Mouse (Mus musculus) forebrain, embryonic 16.5 days (tissue): Measurements from ENCODE around the gene Itpkb. TPM values are rescaled to one million over a fixed set of nuclear protein-coding genes. Genes with fewer than 3 reads are reported as not detected.
"Not testable (repeated sequence)": the region's sequence is repeated elsewhere in the genome, so short reads cannot be mapped to it uniquely, and the experiment has no call there.

Experiments used
- ATAC-seq: fragments of 200-750 bp; cut with Nextera tagmentation; 2 replicates; pipeline ENCODE4 v1.8.0; 2017; ENCODE audit warnings: mild to moderate bottlenecking, moderate library complexity
- H3K27ac ChIP-seq: fragments of 300-500 bp; sonication (generic); 2 replicates; pipeline ENCODE4 v1.5.1; 2014; ENCODE audit warnings: low read length, control low read depth
- H3K27me3 ChIP-seq: fragments of 300-500 bp; sonication (generic); replicated peaks from 2 replicates; pipeline ENCODE4 v1.6.1; 2014; ENCODE audit warnings: low read length; ENCODE audit not compliant: control insufficient read depth, insufficient read depth
- H3K36me3 ChIP-seq: fragments of 300-500 bp; sonication (generic); 2 replicates; pipeline ENCODE4 v1.6.1; 2014; ENCODE audit not compliant: control insufficient read depth, insufficient read depth
- H3K4me1 ChIP-seq: fragments of 300-500 bp; sonication (generic); replicated peaks from 2 replicates; pipeline ENCODE4 v1.6.1; 2014; ENCODE audit warnings: low read length; ENCODE audit not compliant: control insufficient read depth, insufficient read depth
- H3K4me2 ChIP-seq: fragments of 300-500 bp; sonication (generic); 2 replicates; pipeline ENCODE4 v1.6.1; 2014; ENCODE audit warnings: mild to moderate bottlenecking, low read length, control low read depth
- H3K4me3 ChIP-seq: fragments of 300-500 bp; sonication (generic); replicated peaks from 2 replicates; pipeline ENCODE4 v1.5.1; 2014; ENCODE audit warnings: mild to moderate bottlenecking, low read length, control low read depth
- H3K9ac ChIP-seq: fragments of 300-500 bp; sonication (generic); replicated peaks from 2 replicates; pipeline ENCODE4 v1.6.1; 2014; ENCODE audit warnings: low read depth, low read length, control low read depth
- H3K9me3 ChIP-seq: fragments of 300-500 bp; sonication (generic); 2 replicates; pipeline ENCODE4 v1.6.1; 2016; ENCODE audit warnings: low read length; ENCODE audit not compliant: control insufficient read depth
- WGBS: fragments of 180-500 bp; shearing (Covaris S2); extraction: QIAGEN DNeasy Blood & Tissue Kit; methylation state at CpG from one replicate; pipeline ENCODE4 v1.1.7; 2014; 5-methylcytosine and 5-hydroxymethylcytosine counted together
- polyA plus RNA-seq: library from polyadenylated mRNA; unstranded; fragments of >200 nt; fragmentation: Nextera tagmentation; extraction: Ambion mirVana; gene quantifications from 2 replicates; pipeline ENCODE4 v1.2.1, GENCODE M21; 2015

Gene Itpkb
- polyA plus RNA-seq, 1 experiment from 2014 or later = 2.4 TPM

- Histone ChIP-seq H3K4me1 (peaks cover 34% of the 10 kb centered on the region), H3K27ac (no peak overlapping the region), H3K9ac (no peak overlapping the region), H3K4me2 (no peak overlapping the region), H3K9me3 (no peaks in the 10 kb centered on the region), H3K4me3 (no peak overlapping the region), H3K36me3 (no peaks in the 10 kb centered on the region), H3K27me3 (no peaks in the 10 kb centered on the region)
- ATAC-seq = no peak
- 78% methylated on average over 7 of the region's 7 CpGs for WGBS
These were observed 37.8 kb downstream of the Itpkb start for GRCm38 (mm10) chr1:180368112-180368511.

GRCm38 (mm10) chr1:180368646-180369045 is 38.4 kb downstream of the Itpkb start:
- Histone ChIP-seq H3K4me3 (no peak overlapping the region), H3K4me1 (peaks cover 33% of the 10 kb centered on the region), H3K27me3 (no peaks in the 10 kb centered on the region), H3K27ac (no peak overlapping the region), H3K36me3 (no peaks in the 10 kb centered on the region), H3K9me3 (no peaks in the 10 kb centered on the region), H3K4me2 (no peak overlapping the region), H3K9ac (no peak overlapping the region)
- 79% methylated on average over 9 of the region's 9 CpGs for whole genome bisulfite sequencing
- ATAC-seq = no peak

- Histone ChIP-seq H3K27ac (no peak overlapping the region), H3K9ac (no peak overlapping the region), H3K27me3 (no peaks in the 10 kb centered on the region), H3K36me3 (no peaks in the 10 kb centered on the region), H3K4me2 (no peak overlapping the region), H3K9me3 (no peaks in the 10 kb centered on the region), H3K4me1 (peaks cover 21% of the 10 kb centered on the region), H3K4me3 (no peak overlapping the region)
- WGBS = 78% methylated on average over 10 of the region's 10 CpGs
- ATAC-seq = no peak
These were observed 40.8 kb downstream of the Itpkb start for GRCm38 (mm10) chr1:180370858-180371652.

- H3K4me3 ChIP-seq, H3K36me3 ChIP-seq, H3K9ac ChIP-seq, H3K27ac ChIP-seq, H3K9me3 ChIP-seq, ATAC-seq, H3K4me2 ChIP-seq, H3K27me3 ChIP-seq: not testable (repeated sequence)
- peaks cover 11% of the 10 kb centered on the region for H3K4me1 ChIP-seq
- WGBS = 90% methylated on average over 5 of the region's 5 CpGs
These were observed 42.0 kb downstream of the Itpkb start for GRCm38 (mm10) chr1:180372258-180372657.

- ATAC-seq = no peak
- Histone ChIP-seq H3K36me3 (no peaks in the 10 kb centered on the region), H3K4me2 (no peak overlapping the region), H3K9ac (no peak overlapping the region), H3K9me3 (no peaks in the 10 kb centered on the region), H3K27me3 (no peaks in the 10 kb centered on the region), H3K4me3 (no peak overlapping the region), H3K27ac (no peak overlapping the region), H3K4me1 (0 out of 2 replicates have a peak, but pooled peaks cover 3% of the 10 kb centered on the region)
- 84% methylated on average over 7 of the region's 7 CpGs for WGBS
These were observed 46.3 kb downstream of the Itpkb start for GRCm38 (mm10) chr1:180376598-180376997.

GRCm38 (mm10) chr1:180379559-180379958 is 49.3 kb downstream of the Itpkb start:
- H3K9me3 ChIP-seq = no peaks in the 10 kb centered on the region
- H3K27me3 ChIP-seq = no peaks in the 10 kb centered on the region
- no peak overlapping the region for H3K27ac ChIP-seq
- 81% methylated on average over 3 of the region's 3 CpGs for WGBS
- no peak overlapping the region for H3K4me3 ChIP-seq
- 0 out of 2 replicates have a peak, but pooled peaks cover 3% of the 10 kb centered on the region for H3K4me1 ChIP-seq
- H3K4me2 ChIP-seq = no peak overlapping the region
- no peak for ATAC-seq
- no peaks in the 10 kb centered on the region for H3K36me3 ChIP-seq
- no peak overlapping the region for H3K9ac ChIP-seq

- Histone ChIP-seq H3K9ac (no peak overlapping the region), H3K27me3 (no peaks in the 10 kb centered on the region), H3K27ac (no peak overlapping the region), H3K4me3 (no peak overlapping the region), H3K4me1 (peaks cover 4% of the 10 kb centered on the region), H3K36me3 (no peaks in the 10 kb centered on the region), H3K9me3 (no peaks in the 10 kb centered on the region), H3K4me2 (no peak overlapping the region)
- 17% methylated on average over 8 of the region's 8 CpGs for WGBS
- ATAC-seq = no peak
These were observed 52.1 kb downstream of the Itpkb start for GRCm38 (mm10) chr1:180382358-180382757.

- 97% methylated on average over 8 of the region's 8 CpGs for WGBS
- H3K4me3 ChIP-seq = no peak overlapping the region
- H3K27ac ChIP-seq = no peak overlapping the region
- H3K9me3 ChIP-seq = no peaks in the 10 kb centered on the region
- no peak for ATAC-seq
- peaks cover 10% of the 10 kb centered on the region for H3K4me1 ChIP-seq
- no peak overlapping the region for H3K4me2 ChIP-seq
- no peak overlapping the region for H3K9ac ChIP-seq
- no peaks in the 10 kb centered on the region for H3K27me3 ChIP-seq
- H3K36me3 ChIP-seq = no peaks in the 10 kb centered on the region
These were observed 53.6 kb downstream of the Itpkb start for GRCm38 (mm10) chr1:180383884-180384283.

GRCm38 (mm10) chr1:180384486-180384885 is 54.2 kb downstream of the Itpkb start:
- ATAC-seq = no peak
- Histone ChIP-seq H3K9me3 (no peaks in the 10 kb centered on the region), H3K9ac (no peak overlapping the region), H3K27me3 (no peaks in the 10 kb centered on the region), H3K4me1 (peaks cover 10% of the 10 kb centered on the region), H3K27ac (no peak overlapping the region), H3K36me3 (no peaks in the 10 kb centered on the region), H3K4me3 (no peak overlapping the region), H3K4me2 (no peak overlapping the region)
- 75% methylated on average over 10 of the region's 10 CpGs for WGBS
